ENCODE assay signal across 8 mouse cellular contexts in genomic region chr10:19691771-19692170, GRCm38 (mm10). TPM values are rescaled to one million over a fixed set of nuclear protein-coding genes. Genes with fewer than 3 reads are reported as not detected.
DNase-seq lines count a peak whose midpoint lies in the region; ATAC-seq and TF ChIP-seq lines count a peak whose summit lies in the region.
"Had no signal": no experiment of that assay in that cellular context is flagged by ENCODE, and none has a peak within 500 bp of the region (broad histone marks: within the 10 kb centered on the region; RNA-seq: fewer than 3 reads in every experiment).

No protein-coding gene starts in this region.

- no peak overlapping the region for H3K9ac ChIP-seq in kidney, embryonic 16.5 days (replicated peaks; ENCODE audit: low read length)
- H3K9ac ChIP-seq in forebrain, postnatal 0 days, result no peak overlapping the region
- H3K9ac ChIP-seq: embryonic facial prominence, embryonic 12.5 days had no signal

- no peak overlapping the region for H3K27ac ChIP-seq in kidney, embryonic 16.5 days (ENCODE audit: low read length)
- no peak overlapping the region for H3K27ac ChIP-seq in forebrain, postnatal 0 days (ENCODE audit: low read depth, low read length)
- H3K27ac ChIP-seq: embryonic facial prominence, embryonic 12.5 days had no signal

- H3K9me3 ChIP-seq in kidney, embryonic 16.5 days (ENCODE audit: low read length), result no peaks in the 10 kb centered on the region
- H3K9me3 ChIP-seq in forebrain, postnatal 0 days (ENCODE audit: low read length), result no peaks in the 10 kb centered on the region
- H3K9me3 ChIP-seq: embryonic facial prominence, embryonic 12.5 days had no signal

- 44% methylated on average over 13 of the region's 13 CpGs for whole genome bisulfite sequencing in kidney, embryonic 16.5 days
- WGBS in forebrain, postnatal 0 days, result 87% methylated on average over 13 of the region's 13 CpGs

- DNase-seq in forebrain, postnatal 0 days, result no peak
- DNase-seq in embryo, embryonic 10 days (ENCODE audit: low spot score), result no peak
- DNase-seq in cerebellum, adult 9-11 months, result no peak

- no peaks in the 10 kb centered on the region for H3K36me3 ChIP-seq in kidney, embryonic 16.5 days (ENCODE audit: insufficient read depth, low read length)
- H3K36me3 ChIP-seq in forebrain, postnatal 0 days (ENCODE audit: insufficient read depth), result no peaks in the 10 kb centered on the region
- H3K36me3 ChIP-seq: embryonic facial prominence, embryonic 12.5 days had no signal

- no peak overlapping the region for H3K4me2 ChIP-seq in kidney, embryonic 16.5 days (replicated peaks; ENCODE audit: low read depth, low read length)
- no peak overlapping the region for H3K4me2 ChIP-seq in forebrain, postnatal 0 days (ENCODE audit: low read depth)
- H3K4me2 ChIP-seq: embryonic facial prominence, embryonic 12.5 days had no signal

- H3K4me1 ChIP-seq in kidney, embryonic 16.5 days (ENCODE audit: insufficient read depth, low read length), result no peaks in the 10 kb centered on the region
- no peaks in the 10 kb centered on the region for H3K4me1 ChIP-seq in forebrain, postnatal 0 days (ENCODE audit: insufficient read depth)
- H3K4me1 ChIP-seq: embryonic facial prominence, embryonic 12.5 days had no signal

- no peaks in the 10 kb centered on the region for H3K27me3 ChIP-seq in kidney, embryonic 16.5 days (ENCODE audit: insufficient read depth, low read length)
- H3K27me3 ChIP-seq in forebrain, postnatal 0 days (ENCODE audit: insufficient read depth, low read length), result no peaks in the 10 kb centered on the region
- H3K27me3 ChIP-seq: embryonic facial prominence, embryonic 12.5 days had no signal

- no peak overlapping the region for H3K4me3 ChIP-seq in kidney, embryonic 16.5 days (ENCODE audit: low read length)
- H3K4me3 ChIP-seq in forebrain, postnatal 0 days (ENCODE audit: low read depth, low read length), result no peak overlapping the region
- H3K4me3 ChIP-seq: embryonic facial prominence, embryonic 12.5 days had no signal

- no peak for TF ChIP-seq CTCF in forebrain, postnatal 0 days (IDR thresholded peaks at IDR 0.05; ENCODE audit: low read depth)

- ATAC-seq in CD4-positive, CD25-positive, alpha-beta regulatory T cell, adult 4 months, result peak; percentile 83
- peak; percentile 79 for ATAC-seq in activated CD4-positive, CD25-positive, alpha-beta regulatory T cell, adult 4 months
- 0 out of 2 replicates have a peak, but pooled peaks have one; percentile 46 for ATAC-seq in kidney, embryonic 16.5 days (ENCODE audit: low FRiP score, low TSS enrichment)
- peak; percentile 41; the same call in 1 of the 2 replicates for ATAC-seq in megakaryocyte-erythroid progenitor cell, adult 5-6 weeks (replicated peaks; ENCODE audit: low FRiP score, low TSS enrichment, poor library complexity, severe bottlenecking)
- no peak for ATAC-seq in forebrain, postnatal 0 days

RNA-seq across cellular contexts. Expression of gene Il20ra, which starts 20.6 kb away (rescaled TPM):
- not detected for polyA plus RNA-seq in CD4-positive, CD25-positive, alpha-beta regulatory T cell, adult 4 months (2017; shearing (Covaris generic))
- under 1 TPM in 1 of 2 experiments, not detected in 1; 0.22 TPM for polyA plus RNA-seq in activated CD4-positive, CD25-positive, alpha-beta regulatory T cell, adult 4 months (2017; shearing (Covaris generic))
- polyA plus RNA-seq in kidney, embryonic 16.5 days (2015; fragmentation: Nextera tagmentation; extraction: Ambion mirVana), result 0.07 and 0.10 TPM in 2 replicates
- not detected in 2 replicates for total RNA-seq in megakaryocyte-erythroid progenitor cell, adult 5-6 weeks (2014; fragmentation: Nextera tagmentation)
- not detected in 2 replicates for total RNA-seq in megakaryocyte-erythroid progenitor cell, adult 5-6 weeks (2017)
- 0.19 TPM in 1 of 2 replicates, not detected in the other for total RNA-seq in forebrain, postnatal 0 days (2014; rRNA removed)
- not detected in 2 replicates for polyA plus RNA-seq in forebrain, postnatal 0 days (2015; fragmentation: Nextera tagmentation; extraction: Ambion mirVana)
